Mouse (Mus musculus): ENCODE results near the gene Crat.

GRCm38 (mm10) chr2:30402843-30403242 is 12.8 kb downstream of the Crat start:
- TF ChIP-seq CTCF (IDR thresholded peaks at IDR 0.05; ENCODE audit: extremely low read depth, insufficient read depth, low read length) = no peak
- TF ChIP-seq POLR2A (IDR thresholded peaks at IDR 0.05; ENCODE audit: extremely low read depth, insufficient read depth, low read length) = no peak
